Mouse (Mus musculus) layer of hippocampus, adult 2 months (tissue): Measurements from ENCODE around the gene E130114P18Rik. TPM values are rescaled to one million over a fixed set of nuclear protein-coding genes. Genes with fewer than 3 reads are reported as not detected.

Experiments used
- DNase-seq, 2 experiments: peaks; one replicate each; pipeline ENCODE4 v3.0.0; 2022; ENCODE audit warnings: low spot score in 2 of 2
- H3K27ac ChIP-seq: fragments of 200-600 bp; 2 replicates; pipeline ENCODE4 v1.8.1; 2022
- H3K4me3 ChIP-seq: fragments of 200-600 bp; 2 replicates; pipeline ENCODE4 v1.8.1; 2022; ENCODE audit warnings: mild to moderate bottlenecking
- CTCF ChIP-seq: fragments of 200-600 bp; conservative IDR thresholded peaks from 2 replicates; pipeline ENCODE4 v1.8.1; 2022; ENCODE audit warnings: antibody characterized with exemption, mild to moderate bottlenecking, moderate library complexity
- total RNA-seq, 2 experiments: library from RNA; stranded (reverse); gene quantifications; 2 replicates each; pipeline ENCODE4 v1.2.3; 2021

E130114P18Rik gene
- total RNA-seq, 2 experiments from 2014 or later: 7.1 to 7.9 TPM

GRCm38 (mm10) chr4:97779003-97779930 lies 1.4 kb upstream of the E130114P18Rik start:
- Histone ChIP-seq H3K27ac (peak overlapping the region; percentile 98), H3K4me3 (peak overlapping the region; percentile 77)
- no peak for TF ChIP-seq CTCF
- no peak for DNase-seq

- Histone ChIP-seq H3K4me3 (peak overlapping the region; percentile 77), H3K27ac (peak overlapping the region; percentile 98)
- DNase-seq: peak in 1 of 2 experiments; percentile 24
- TF ChIP-seq CTCF: no peak
Observed at GRCm38 (mm10) chr4:97778211-97779002, 529 bp upstream of the E130114P18Rik start.

- Histone ChIP-seq H3K4me3 (peak overlapping the region; percentile 79), H3K27ac (peak overlapping the region; percentile 98)
- TF ChIP-seq CTCF: no peak
- peak in 1 of 2 experiments; percentile 35 for DNase-seq
Observed at GRCm38 (mm10) chr4:97777081-97777705, 685 bp downstream of the E130114P18Rik start.

- no peak for DNase-seq
- H3K27ac ChIP-seq: peak overlapping the region; percentile 92
- no peak for TF ChIP-seq CTCF
- H3K4me3 ChIP-seq: peak overlapping the region; percentile 79
Observed at GRCm38 (mm10) chr4:97776388-97777080, 1.3 kb downstream of the E130114P18Rik start.

- H3K27ac ChIP-seq: peak overlapping the region; percentile 92
- peak overlapping the region; percentile 79 for H3K4me3 ChIP-seq
- peak; percentile 40 for TF ChIP-seq CTCF
- no peak for DNase-seq
Observed at GRCm38 (mm10) chr4:97775494-97776265, 2.2 kb downstream of the E130114P18Rik start.

- TF ChIP-seq CTCF: peak; percentile 40
- H3K27ac ChIP-seq: peak overlapping the region; percentile 92
- DNase-seq: peak in 1 of 2 experiments; percentile 46
- peak overlapping the region; percentile 79 for H3K4me3 ChIP-seq
Observed at GRCm38 (mm10) chr4:97775059-97775458, 2.8 kb downstream of the E130114P18Rik start.

GRCm38 (mm10) chr4:97774446-97774950 lies 3.4 kb downstream of the E130114P18Rik start:
- peak overlapping the region; percentile 79 for H3K4me3 ChIP-seq
- peak overlapping the region; percentile 92 for H3K27ac ChIP-seq
- no peak for DNase-seq
- no peak for TF ChIP-seq CTCF

GRCm38 (mm10) chr4:97773791-97774190 lies 4.1 kb downstream of the E130114P18Rik start:
- Histone ChIP-seq H3K27ac (peak overlapping the region; percentile 92), H3K4me3 (peak overlapping the region; percentile 66)
- no peak for TF ChIP-seq CTCF

GRCm38 (mm10) chr4:97773110-97773593 lies 4.7 kb downstream of the E130114P18Rik start:
- H3K27ac ChIP-seq: peak overlapping the region; percentile 92
- peak overlapping the region; percentile 66 for H3K4me3 ChIP-seq
- peak; percentile 94 to 98 for DNase-seq
- no peak for TF ChIP-seq CTCF

More at GRCm38 (mm10) chr4:97773791-97774190, 4.1 kb downstream of the E130114P18Rik start:
- no peak for DNase-seq

GRCm38 (mm10) chr4:97772641-97773040 lies 5.2 kb downstream of the E130114P18Rik start, which contains the start of gene Nfia:
Nfia (plus strand) TSS chr4:97772734.
- peak within 1 kb of the TSS; percentile 66 for H3K4me3 ChIP-seq
- TF ChIP-seq CTCF: no peak
- H3K27ac ChIP-seq: peak within 1 kb of the TSS; percentile 92
- DNase-seq: no peak

GRCm38 (mm10) chr4:97772084-97772484 lies 5.8 kb downstream of the E130114P18Rik start:
- TF ChIP-seq CTCF: no peak
- Histone ChIP-seq H3K4me3 (peak overlapping the region; percentile 66), H3K27ac (peak overlapping the region; percentile 92)
- peak; percentile 96 to 98 for DNase-seq
